Mouse (Mus musculus) cerebellum, adult 2 months (tissue): ENCODE results near the gene Slc24a1. TPM values are rescaled to one million over a fixed set of nuclear protein-coding genes. Genes with fewer than 3 reads are reported as not detected.

ENCODE experiments used
- DNase-seq, 2 experiments: peaks; one replicate each; pipeline ENCODE4 v3.0.0; 2021
- H3K27ac ChIP-seq: fragments of 200-500 bp; 2 replicates; pipeline ENCODE4 v1.5.1; 2012; ENCODE audit warnings: low read length, control low read depth, inconsistent platforms; ENCODE audit not compliant: insufficient read depth
- H3K27me3 ChIP-seq: fragments of 200-500 bp; 2 replicates; pipeline ENCODE4 v1.6.1; 2012; ENCODE audit warnings: inconsistent platforms, mild to moderate bottlenecking, low read length, moderate library complexity; ENCODE audit not compliant: control insufficient read depth, insufficient read depth
- H3K4me1 ChIP-seq: fragments of 200-500 bp; 2 replicates; pipeline ENCODE4 v1.6.1; 2011; ENCODE audit warnings: low read length; ENCODE audit not compliant: control insufficient read depth, insufficient read depth
- H3K4me3 ChIP-seq: fragments of 200-500 bp; replicated peaks from 2 replicates; pipeline ENCODE3; 2011; ENCODE audit warnings: mild to moderate bottlenecking, low read depth, low read length, control low read depth; ENCODE audit not compliant: insufficient read depth
- CTCF ChIP-seq: fragments of 200-500 bp; IDR thresholded peaks from 2 replicates; pipeline ENCODE4 v1.5.1; 2011; ENCODE audit warnings: low read depth, mild to moderate bottlenecking, control low read depth, low read length, moderate library complexity, borderline replicate concordance; ENCODE audit not compliant: insufficient read depth
- POLR2A ChIP-seq: fragments of 200-500 bp; IDR thresholded peaks from 2 replicates; pipeline ENCODE4 v1.6.1; 2011; ENCODE audit warnings: low read length, control low read depth, borderline replicate concordance; ENCODE audit not compliant: insufficient read depth
- WGBS: fragments of 180-500 bp; shearing (Covaris S2); methylation state at CpG from one replicate; pipeline ENCODE4 v1.1.7; 2018; 5-methylcytosine and 5-hydroxymethylcytosine counted together
- polyA plus RNA-seq: library from polyadenylated mRNA; depleted of rRNA; stranded (reverse); fragments of >200 nt; gene quantifications from 2 replicates; pipeline ENCODE4 v1.2.3, GENCODE M21; 2012

Slc24a1 gene
- polyA plus RNA-seq, 1 experiment: 0.03 TPM

DNA sequence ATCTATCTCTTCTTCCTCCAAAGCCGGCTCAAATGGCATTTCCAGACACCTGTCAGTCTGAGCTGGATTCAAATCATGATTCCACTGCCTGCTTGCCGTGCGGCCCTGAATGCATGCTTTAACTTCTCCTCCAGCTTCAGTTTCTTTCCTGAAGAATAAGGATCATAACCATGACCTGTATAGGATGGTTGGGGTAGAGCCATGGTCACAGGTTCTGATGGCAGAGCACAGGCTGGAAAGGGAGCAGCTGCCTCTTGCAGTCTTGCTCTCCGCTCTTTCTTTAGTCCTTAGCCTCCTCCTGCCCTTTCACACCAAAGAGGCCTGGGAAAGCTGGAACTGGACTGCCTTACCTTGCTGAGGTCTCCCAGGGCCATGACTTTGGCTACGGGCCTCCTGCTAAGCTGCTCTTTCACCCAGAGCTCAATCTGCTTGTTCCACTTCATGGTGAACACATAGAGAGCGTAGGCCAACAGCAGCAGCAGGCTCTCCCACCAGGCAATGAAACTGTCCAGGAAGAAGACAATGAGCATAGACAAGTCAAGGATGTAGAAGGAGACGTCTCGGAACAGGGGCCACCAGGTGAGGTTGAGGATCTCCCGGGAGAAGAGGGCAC lies 3.8 kb downstream of the Slc24a1 start:
- WGBS: 83% methylated on average over 9 of the region's 9 CpGs
- Histone ChIP-seq H3K27ac (no peak overlapping the region), H3K4me3 (no peak overlapping the region), H3K27me3 (no peaks in the 10 kb centered on the region), H3K4me1 (no peaks in the 10 kb centered on the region)
- TF ChIP-seq CTCF (no peak), POLR2A (no peak)
- no peak for DNase-seq

DNA sequence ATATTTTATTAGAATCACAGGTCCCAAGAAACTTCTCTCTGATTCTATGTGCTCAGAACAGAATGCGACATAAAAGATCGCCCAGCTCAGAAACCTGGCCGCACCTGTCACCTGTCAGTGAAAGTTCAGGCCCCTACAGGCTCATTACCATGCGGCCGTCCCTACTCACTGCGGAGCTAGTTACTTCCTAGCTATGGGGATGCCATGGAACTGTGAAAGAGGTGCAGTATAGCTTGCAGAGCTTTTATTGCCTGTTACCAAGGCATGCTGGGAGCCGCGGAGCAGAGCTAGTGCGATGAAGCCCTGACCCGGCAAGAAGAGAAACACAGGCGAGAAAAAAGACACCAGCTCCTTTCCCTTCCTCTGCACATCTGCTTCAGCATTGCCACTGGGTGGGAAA lies 7.4 kb downstream of the Slc24a1 start:
- no peaks in the 10 kb centered on the region for H3K4me1 ChIP-seq
- H3K4me3 ChIP-seq: no peak overlapping the region
- no peak overlapping the region for H3K27ac ChIP-seq
- no peaks in the 10 kb centered on the region for H3K27me3 ChIP-seq
- WGBS: 28% methylated on average over 11 of the region's 11 CpGs
- TF ChIP-seq CTCF: no peak
- no peak for TF ChIP-seq POLR2A
- no peak for DNase-seq

DNA sequence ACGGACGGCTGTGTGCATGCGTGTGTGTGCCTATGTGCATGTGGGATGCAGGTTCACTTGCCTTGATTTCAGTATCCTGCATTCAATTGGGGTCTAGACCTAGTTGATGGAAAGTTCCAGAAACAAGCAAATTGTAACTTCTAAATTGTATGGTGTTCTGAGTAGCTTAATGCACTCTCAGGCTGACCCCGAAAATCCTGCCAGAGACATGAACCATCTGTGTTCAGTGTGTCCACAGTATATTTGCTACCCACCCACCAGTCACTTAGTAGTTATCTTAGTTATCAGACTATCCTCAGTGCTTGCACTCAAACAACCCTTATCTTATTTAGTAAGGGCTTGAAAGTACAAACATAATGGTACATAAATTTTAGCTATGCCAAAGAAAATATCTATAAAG lies 9.8 kb downstream of the Slc24a1 start:
- DNase-seq: no peak
- WGBS: 82% methylated on average over 4 of the region's 4 CpGs
- Histone ChIP-seq H3K27ac (no peak overlapping the region), H3K4me1 (no peaks in the 10 kb centered on the region), H3K27me3 (no peaks in the 10 kb centered on the region), H3K4me3 (no peak overlapping the region)
- TF ChIP-seq POLR2A: no peak
- TF ChIP-seq CTCF: no peak

DNA sequence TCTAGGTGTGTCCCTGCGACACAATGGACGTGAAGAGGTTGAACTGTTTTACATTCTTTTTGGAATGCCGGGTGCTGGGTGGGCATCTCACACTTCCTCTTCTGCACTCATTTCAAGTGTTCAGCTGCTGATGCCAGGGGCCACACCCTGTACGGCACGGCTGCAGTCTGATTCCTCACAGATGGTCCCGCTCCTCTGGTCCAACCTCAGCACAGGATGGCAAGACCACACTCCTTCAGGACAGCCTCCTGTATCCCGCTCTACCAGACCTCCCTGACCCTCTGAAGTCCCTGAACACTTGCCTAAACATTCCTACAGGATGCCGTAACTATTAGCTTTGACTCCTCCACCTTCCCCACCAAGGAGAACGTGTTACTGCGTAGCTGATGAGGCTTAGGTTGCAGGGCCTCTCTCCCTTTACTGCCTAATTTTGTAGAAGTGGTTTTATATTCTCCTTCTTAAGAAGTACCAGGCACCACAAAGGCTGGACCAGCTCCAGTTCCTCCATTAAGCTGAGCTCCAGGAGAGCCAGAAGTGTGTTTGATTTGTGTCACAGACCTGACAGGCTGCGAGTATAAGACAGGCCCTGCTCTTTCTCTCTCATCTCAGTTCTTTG lies 10.6 kb downstream of the Slc24a1 start:
- DNase-seq: no peak
- WGBS: 76% methylated on average over 11 of the region's 11 CpGs
- Histone ChIP-seq H3K27ac (no peak overlapping the region), H3K4me3 (no peak overlapping the region), H3K27me3 (no peaks in the 10 kb centered on the region), H3K4me1 (no peaks in the 10 kb centered on the region)
- no peak for TF ChIP-seq POLR2A
- TF ChIP-seq CTCF: no peak

DNA sequence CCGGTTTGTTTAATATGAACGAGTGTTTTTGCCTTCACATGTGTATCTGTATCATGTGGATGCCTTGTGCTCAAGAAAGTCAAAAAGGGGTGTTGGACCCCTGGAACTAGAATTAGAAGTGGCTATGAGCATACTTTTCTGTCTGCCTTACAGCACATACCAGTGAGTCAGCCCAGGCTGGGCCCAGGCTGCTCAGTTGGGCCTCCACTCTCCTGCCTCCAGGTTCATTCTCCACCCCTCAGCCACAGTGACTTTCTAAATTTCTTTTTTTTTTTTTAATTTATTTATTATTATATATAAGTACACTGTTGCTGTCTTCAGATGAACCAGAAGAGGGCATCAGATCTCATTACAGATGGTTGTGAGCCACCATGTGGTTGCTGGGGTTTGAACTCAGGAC lies 11.6 kb downstream of the Slc24a1 start:
- H3K4me3 ChIP-seq: no peak overlapping the region
- DNase-seq: no peak
- WGBS: 82% methylated on average over 2 of the region's 2 CpGs
- no peaks in the 10 kb centered on the region for H3K4me1 ChIP-seq
- H3K27ac ChIP-seq: no peak overlapping the region
- TF ChIP-seq CTCF: no peak
- TF ChIP-seq POLR2A: no peak
- H3K27me3 ChIP-seq: no peaks in the 10 kb centered on the region

DNA sequence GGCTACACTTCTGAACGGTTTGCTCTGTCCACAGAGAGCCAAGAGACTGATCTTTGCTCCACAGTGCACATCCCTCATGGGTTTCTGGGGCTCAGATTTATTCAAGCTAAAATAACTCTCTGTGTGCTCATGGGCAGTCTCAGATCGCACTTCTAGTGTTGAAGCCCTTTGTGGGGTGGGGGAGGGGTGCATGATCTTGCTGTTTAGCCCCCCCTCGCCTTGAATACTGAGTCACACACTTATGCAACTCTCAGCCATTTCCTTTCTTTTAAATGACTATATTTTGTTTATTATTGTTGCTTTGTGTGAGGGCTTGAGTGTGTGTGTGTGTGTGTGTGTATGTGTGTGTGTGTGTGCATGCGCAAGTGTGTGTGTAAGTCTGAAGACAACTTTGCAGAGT lies 12.1 kb downstream of the Slc24a1 start:
- 47% methylated on average over 4 of the region's 4 CpGs for WGBS
- H3K27me3 ChIP-seq: no peaks in the 10 kb centered on the region
- TF ChIP-seq CTCF (no peak), POLR2A (no peak)
- no peak for DNase-seq
- no peak overlapping the region for H3K4me3 ChIP-seq
- no peak overlapping the region for H3K27ac ChIP-seq
- H3K4me1 ChIP-seq: peaks cover 4% of the 10 kb centered on the region; the same call in 1 of the 2 replicates

DNA sequence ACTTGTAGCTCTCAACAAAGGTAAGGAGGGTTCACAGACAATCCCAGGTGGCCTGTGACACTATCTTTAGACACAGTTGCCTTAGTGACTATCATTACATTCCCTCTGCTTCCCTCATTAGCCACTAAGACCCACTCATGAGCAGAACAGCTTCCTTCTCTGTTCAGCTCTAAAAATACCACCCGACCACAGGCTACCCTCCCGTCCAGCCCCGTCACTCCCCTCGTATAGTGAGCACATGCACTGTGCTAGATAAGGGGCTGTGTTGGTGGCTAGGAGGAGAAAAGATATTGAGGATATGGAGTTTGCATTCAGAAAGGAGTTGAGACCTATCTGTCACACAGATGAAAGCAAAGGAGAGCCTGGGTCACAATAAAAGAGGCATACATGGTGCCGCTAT lies 12.9 kb downstream of the Slc24a1 start:
- no peak overlapping the region for H3K27ac ChIP-seq
- DNase-seq: no peak
- H3K4me1 ChIP-seq: peaks cover 8% of the 10 kb centered on the region; the same call in 1 of the 2 replicates
- no peak overlapping the region for H3K4me3 ChIP-seq
- 88% methylated on average over 5 of the region's 5 CpGs for WGBS
- no peaks in the 10 kb centered on the region for H3K27me3 ChIP-seq
- no peak for TF ChIP-seq POLR2A
- no peak for TF ChIP-seq CTCF

DNA sequence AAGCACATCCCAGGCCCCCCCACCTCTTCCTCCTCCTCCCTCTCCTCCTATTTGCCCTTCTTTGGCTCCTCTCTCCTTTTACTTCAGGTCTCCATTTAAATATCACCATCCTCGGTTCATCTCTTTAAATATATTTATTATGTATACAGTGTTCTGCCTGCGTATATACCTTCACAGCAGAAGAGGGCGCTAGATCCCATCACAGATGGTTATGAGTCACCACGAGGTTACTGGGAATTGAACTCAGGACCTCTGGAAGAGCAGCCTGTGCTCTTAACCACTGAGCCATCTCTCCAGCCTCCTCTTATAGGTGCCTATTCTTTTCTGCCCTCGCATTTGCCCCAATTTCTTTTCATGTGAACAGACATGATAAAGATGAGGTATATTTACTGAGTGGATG lies 13.9 kb downstream of the Slc24a1 start:
- Histone ChIP-seq H3K27ac (no peak overlapping the region), H3K27me3 (no peaks in the 10 kb centered on the region), H3K4me1 (peaks cover 8% of the 10 kb centered on the region; the same call in 1 of the 2 replicates), H3K4me3 (no peak overlapping the region)
- 55% methylated on average over 5 of the region's 5 CpGs for WGBS
- DNase-seq: no peak
- TF ChIP-seq POLR2A (no peak), CTCF (no peak)
